ENCODE assay signal across 1 mouse cellular context in the genomic region with DNA sequence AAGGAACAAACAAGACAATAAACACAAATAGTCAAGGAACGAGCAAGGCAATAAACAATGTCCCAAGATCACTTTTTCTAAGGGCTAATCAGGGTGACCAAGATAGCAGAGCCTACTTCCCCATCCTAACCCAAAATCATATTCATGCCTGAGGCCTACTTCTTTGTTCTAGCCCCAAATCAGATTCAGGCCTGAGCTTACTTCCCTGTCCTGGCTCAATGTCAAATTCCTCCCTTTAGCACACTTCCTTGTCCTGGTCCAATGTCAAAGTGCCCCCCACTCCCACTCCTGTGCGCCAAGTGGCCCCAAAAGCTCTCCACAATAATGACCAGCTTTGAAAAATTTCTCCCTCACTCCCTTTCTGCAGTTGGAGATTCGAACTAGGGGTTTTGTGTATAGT.
A peak's percentile ranks its signal among the peaks of the same experiment; 100 is the strongest.
TF ChIP-seq lines count a peak whose summit lies in the region.

No protein-coding gene starts in this region.

TF ChIP-seq in MEL, 35 proteins besides CTCF, POLR2A, EP300 and RAD21 (continued from another document):
- TF ChIP-seq ETS1 (IDR thresholded peaks at IDR 0.05; ENCODE audit: low read depth, low read length) (peak; percentile 30; the same call in 1 of the 2 replicates), RCOR1 (IDR thresholded peaks at IDR 0.05; ENCODE audit: low read depth, low read length) (peak; percentile 98), POLR2AphosphoS5 (IDR thresholded peaks at IDR 0.05; ENCODE audit: borderline replicate concordance, low read depth, low read length) (no peak), ZKSCAN1 (IDR thresholded peaks at IDR 0.05; ENCODE audit: low read depth, low read length) (no peak), HCFC1 (IDR thresholded peaks at IDR 0.05; ENCODE audit: low read depth, low read length) (no peak), GATA1 (IDR thresholded peaks at IDR 0.05; ENCODE audit: low read depth, low read length) (peak; percentile 71), CHD1 (IDR thresholded peaks at IDR 0.05; ENCODE audit: low read depth, low read length) (no peak), GABPA (IDR thresholded peaks at IDR 0.05; ENCODE audit: low read depth, low read length) (no peak), MYC (IDR thresholded peaks at IDR 0.05; ENCODE audit: low read depth, low read length) (no peak)
